In genomic region chr16:20619541-20620398, GRCm38 (mm10) we compare ENCODE assay signal across 8 mouse cellular contexts. TPM values are rescaled to one million over a fixed set of nuclear protein-coding genes. Genes with fewer than 3 reads are reported as not detected.
DNase-seq lines count a peak whose midpoint lies in the region; ATAC-seq and TF ChIP-seq lines count a peak whose summit lies in the region.

No protein-coding gene starts in this region.

- H3K36me3 ChIP-seq in embryonic facial prominence, embryonic 12.5 days = peaks cover 8% of the 10 kb centered on the region
- no peaks in the 10 kb centered on the region for H3K36me3 ChIP-seq in hindbrain, embryonic 12.5 days
- peaks cover 2% of the 10 kb centered on the region; the same call in 1 of the 2 replicates for H3K36me3 ChIP-seq in liver, embryonic 11.5 days (ENCODE audit: control insufficient read depth, insufficient read depth, low read length)
- peaks cover 19% of the 10 kb centered on the region for H3K36me3 ChIP-seq in neural tube, embryonic 13.5 days

- DNase-seq in lung, adult 2 months = peak; percentile 34
- no peak for DNase-seq in lung, postnatal 36 days
- DNase-seq in ZHBTc4 (ENCODE audit: low read depth, low spot score) = peak; percentile 70
- DNase-seq in liver, embryonic 11.5 days (ENCODE audit: low spot score) = peak; percentile 76
- no peak for DNase-seq in frontal cortex, postnatal 25 days (ENCODE audit: low spot score in 2 of 2)

- H3K9me3 ChIP-seq in embryonic facial prominence, embryonic 12.5 days = no peaks in the 10 kb centered on the region
- no peaks in the 10 kb centered on the region for H3K9me3 ChIP-seq in hindbrain, embryonic 12.5 days (replicated peaks)
- no peaks in the 10 kb centered on the region for H3K9me3 ChIP-seq in liver, embryonic 11.5 days (ENCODE audit: control insufficient read depth, low read length)
- no peaks in the 10 kb centered on the region for H3K9me3 ChIP-seq in neural tube, embryonic 13.5 days

- TF ChIP-seq CTCF in lung, adult 2 months (IDR thresholded peaks at IDR 0.05; ENCODE audit: insufficient read depth, low read length) = no peak

- H3K4me1 ChIP-seq in lung, adult 2 months (ENCODE audit: control insufficient read depth, insufficient read depth, low read length) = peaks cover 9% of the 10 kb centered on the region
- peaks cover 21% of the 10 kb centered on the region for H3K4me1 ChIP-seq in embryonic facial prominence, embryonic 12.5 days
- peaks cover 25% of the 10 kb centered on the region for H3K4me1 ChIP-seq in hindbrain, embryonic 12.5 days
- H3K4me1 ChIP-seq in liver, embryonic 11.5 days (replicated peaks; ENCODE audit: control insufficient read depth, insufficient read depth, low read length) = peaks cover 30% of the 10 kb centered on the region
- H3K4me1 ChIP-seq in neural tube, embryonic 13.5 days (replicated peaks) = peaks cover 41% of the 10 kb centered on the region

- TF ChIP-seq POLR2A in lung, adult 2 months (IDR thresholded peaks at IDR 0.05; ENCODE audit: borderline replicate concordance, extremely low read depth, low read depth, low read length) = no peak

- H3K4me3 ChIP-seq in lung, adult 2 months (replicated peaks; ENCODE audit: extremely low read depth, low read depth, low read length) = no peak overlapping the region
- peak overlapping the region; percentile 68 for H3K4me3 ChIP-seq in embryonic facial prominence, embryonic 12.5 days
- H3K4me3 ChIP-seq in hindbrain, embryonic 12.5 days = peak overlapping the region; percentile 82
- peak overlapping the region; percentile 73 for H3K4me3 ChIP-seq in liver, embryonic 11.5 days (ENCODE audit: low read depth, low read length)
- peak overlapping the region; percentile 85 for H3K4me3 ChIP-seq in neural tube, embryonic 13.5 days

- peaks cover 29% of the 10 kb centered on the region for H3K27me3 ChIP-seq in embryonic facial prominence, embryonic 12.5 days
- H3K27me3 ChIP-seq in hindbrain, embryonic 12.5 days = peaks cover 10% of the 10 kb centered on the region
- peaks cover 55% of the 10 kb centered on the region for H3K27me3 ChIP-seq in liver, embryonic 11.5 days (replicated peaks; ENCODE audit: control insufficient read depth, insufficient read depth, low read length)
- no peaks in the 10 kb centered on the region for H3K27me3 ChIP-seq in neural tube, embryonic 13.5 days

- no peak overlapping the region; the same call in 1 of the 2 replicates for H3K9ac ChIP-seq in embryonic facial prominence, embryonic 12.5 days
- H3K9ac ChIP-seq in hindbrain, embryonic 12.5 days = peak overlapping the region; percentile 89
- H3K9ac ChIP-seq in liver, embryonic 11.5 days (ENCODE audit: low read depth, low read length) = no peak overlapping the region
- peak overlapping the region; percentile 91 for H3K9ac ChIP-seq in neural tube, embryonic 13.5 days

- no peak overlapping the region for H3K27ac ChIP-seq in embryonic facial prominence, embryonic 12.5 days
- peak overlapping the region; percentile 93 for H3K27ac ChIP-seq in hindbrain, embryonic 12.5 days
- H3K27ac ChIP-seq in liver, embryonic 11.5 days (ENCODE audit: low read depth, low read length) = no peak overlapping the region
- H3K27ac ChIP-seq in neural tube, embryonic 13.5 days (replicated peaks) = peak overlapping the region; percentile 97

- ATAC-seq in embryonic facial prominence, embryonic 12.5 days (ENCODE audit: insufficient number of reproducible peaks, insufficient read depth, low FRiP score, low TSS enrichment) = peak; percentile 29; the same call in 1 of the 2 replicates
- peak; percentile 35 for ATAC-seq in hindbrain, embryonic 12.5 days (ENCODE audit: low FRiP score)
- ATAC-seq in liver, embryonic 11.5 days (replicated peaks; ENCODE audit: low FRiP score) = peak; percentile 44; the same call in 1 of the 2 replicates
- ATAC-seq in neural tube, embryonic 13.5 days (ENCODE audit: low read depth) = peak; percentile 32

- WGBS in lung, adult 2 months = 3% methylated on average over 81 of the region's 83 CpGs
- 3% methylated on average over 69 of the region's 83 CpGs for WGBS in embryonic facial prominence, embryonic 12.5 days
- WGBS in hindbrain, embryonic 12.5 days = 2% methylated on average over 71 of the region's 83 CpGs
- 4% methylated on average over 63 of the region's 83 CpGs for WGBS in liver, embryonic 11.5 days
- 2% methylated on average over 61 of the region's 83 CpGs for WGBS in neural tube, embryonic 13.5 days

- H3K4me2 ChIP-seq in embryonic facial prominence, embryonic 12.5 days (replicated peaks) = peak overlapping the region; percentile 91
- peak overlapping the region; percentile 95 for H3K4me2 ChIP-seq in hindbrain, embryonic 12.5 days (replicated peaks)
- peak overlapping the region; percentile 99 for H3K4me2 ChIP-seq in liver, embryonic 11.5 days
- peak overlapping the region; percentile 95 for H3K4me2 ChIP-seq in neural tube, embryonic 13.5 days

RNA-seq across cellular contexts. Expression of gene Camk2n2, which starts 1.3 kb away (rescaled TPM):
- 3.4 and 4.0 TPM in 2 replicates for polyA plus RNA-seq in lung, adult 2 months (2012; rRNA removed)
- 2.1 and 2.4 TPM in 2 replicates for polyA plus RNA-seq in embryonic facial prominence, embryonic 12.5 days (2016; fragmentation: Nextera tagmentation; extraction: Ambion mirVana)
- polyA plus RNA-seq in hindbrain, embryonic 12.5 days (2016; fragmentation: Nextera tagmentation; extraction: Ambion mirVana) = 9.1 TPM in 2 replicates
- 0.47 and 0.59 TPM in 2 replicates for polyA plus RNA-seq in liver, embryonic 11.5 days (2014; fragmentation: Nextera tagmentation; extraction: Ambion mirVana)
- 20.8 and 23.7 TPM in 2 replicates for polyA plus RNA-seq in neural tube, embryonic 13.5 days (2015; fragmentation: Nextera tagmentation; extraction: Ambion mirVana)

RNA-seq across cellular contexts. Expression of gene Alg3, which starts 8.2 kb away (rescaled TPM):
- polyA plus RNA-seq in lung, adult 2 months (2012; rRNA removed) = 18.0 and 23.7 TPM in 2 replicates
- polyA plus RNA-seq in embryonic facial prominence, embryonic 12.5 days (2016; fragmentation: Nextera tagmentation; extraction: Ambion mirVana) = 36.9 and 39.9 TPM in 2 replicates
- 40.0 and 42.6 TPM in 2 replicates for polyA plus RNA-seq in hindbrain, embryonic 12.5 days (2016; fragmentation: Nextera tagmentation; extraction: Ambion mirVana)
- 55.7 and 58.6 TPM in 2 replicates for polyA plus RNA-seq in liver, embryonic 11.5 days (2014; fragmentation: Nextera tagmentation; extraction: Ambion mirVana)
- 43.2 and 44.8 TPM in 2 replicates for polyA plus RNA-seq in neural tube, embryonic 13.5 days (2015; fragmentation: Nextera tagmentation; extraction: Ambion mirVana)

RNA-seq across cellular contexts. Expression of gene Gm49333, which starts 8.4 kb away (rescaled TPM):
- 0.17 TPM in 1 of 2 replicates, not detected in the other for polyA plus RNA-seq in lung, adult 2 months (2012; rRNA removed)
- polyA plus RNA-seq in embryonic facial prominence, embryonic 12.5 days (2016; fragmentation: Nextera tagmentation; extraction: Ambion mirVana) = not detected in 2 replicates
- polyA plus RNA-seq in hindbrain, embryonic 12.5 days (2016; fragmentation: Nextera tagmentation; extraction: Ambion mirVana) = 0.20 TPM in 1 of 2 replicates, not detected in the other
- polyA plus RNA-seq in liver, embryonic 11.5 days (2014; fragmentation: Nextera tagmentation; extraction: Ambion mirVana) = 0.05 TPM in 1 of 2 replicates, not detected in the other
- polyA plus RNA-seq in neural tube, embryonic 13.5 days (2015; fragmentation: Nextera tagmentation; extraction: Ambion mirVana) = 1.4 TPM in 1 of 2 replicates, not detected in the other

RNA-seq across cellular contexts. Expression of gene Eef1akmt4, which starts 8.4 kb away (rescaled TPM):
- polyA plus RNA-seq in lung, adult 2 months (2012; rRNA removed) = 7.6 and 8.3 TPM in 2 replicates
- polyA plus RNA-seq in embryonic facial prominence, embryonic 12.5 days (2016; fragmentation: Nextera tagmentation; extraction: Ambion mirVana) = 30.5 and 31.4 TPM in 2 replicates
- 16.6 and 20.1 TPM in 2 replicates for polyA plus RNA-seq in hindbrain, embryonic 12.5 days (2016; fragmentation: Nextera tagmentation; extraction: Ambion mirVana)
- 42.7 and 44.6 TPM in 2 replicates for polyA plus RNA-seq in liver, embryonic 11.5 days (2014; fragmentation: Nextera tagmentation; extraction: Ambion mirVana)
- 15.0 and 16.2 TPM in 2 replicates for polyA plus RNA-seq in neural tube, embryonic 13.5 days (2015; fragmentation: Nextera tagmentation; extraction: Ambion mirVana)

RNA-seq across cellular contexts. Expression of gene Ece2, which starts 9.9 kb away (rescaled TPM):
- polyA plus RNA-seq in lung, adult 2 months (2012; rRNA removed) = 0.37 and 0.64 TPM in 2 replicates
- polyA plus RNA-seq in embryonic facial prominence, embryonic 12.5 days (2016; fragmentation: Nextera tagmentation; extraction: Ambion mirVana) = 7.5 and 7.7 TPM in 2 replicates
- 7.7 and 10.2 TPM in 2 replicates for polyA plus RNA-seq in hindbrain, embryonic 12.5 days (2016; fragmentation: Nextera tagmentation; extraction: Ambion mirVana)
- 0.90 and 0.97 TPM in 2 replicates for polyA plus RNA-seq in liver, embryonic 11.5 days (2014; fragmentation: Nextera tagmentation; extraction: Ambion mirVana)
- polyA plus RNA-seq in neural tube, embryonic 13.5 days (2015; fragmentation: Nextera tagmentation; extraction: Ambion mirVana) = 12.2 and 12.8 TPM in 2 replicates

Comparison
In these comparisons a context has a peak if more than half of its experiments do, and no peak if none do; other contexts are left out.
1. DNase-seq: peak in lung, adult 2 months (single experiment), ZHBTc4 (single experiment) and liver, embryonic 11.5 days (single experiment); none in lung, postnatal 36 days (single experiment) and frontal cortex, postnatal 25 days (0 of 2).
2. H3K27ac ChIP-seq: peak in hindbrain, embryonic 12.5 days (single experiment) and neural tube, embryonic 13.5 days (single experiment); none in embryonic facial prominence, embryonic 12.5 days (single experiment) and liver, embryonic 11.5 days (single experiment).
3. H3K9ac ChIP-seq: peak in hindbrain, embryonic 12.5 days (single experiment) and neural tube, embryonic 13.5 days (single experiment); none in embryonic facial prominence, embryonic 12.5 days (single experiment) and liver, embryonic 11.5 days (single experiment).
4. Peak in every context shown above with its lines, with median percentiles within 50 percentile points of each other: ATAC-seq and H3K4me2 ChIP-seq.